Mouse (Mus musculus) T-cell, adult 2 months (primary cell): ENCODE results near the gene Osbpl10.

ENCODE experiments used
- DNase-seq: peaks from one replicate; pipeline ENCODE4 v3.0.0; 2022; ENCODE audit warnings: low spot score

Gene Osbpl10

GRCm38 (mm10) chr9:115075191-115075590 lies 96.8 kb downstream of the Osbpl10 start:
- DNase-seq, result no peak

- peak; percentile 15 for DNase-seq
Observed at GRCm38 (mm10) chr9:115088295-115088993, 110.1 kb downstream of the Osbpl10 start.

- no peak for DNase-seq
Observed at GRCm38 (mm10) chr9:115089644-115090043, 111.3 kb downstream of the Osbpl10 start.

GRCm38 (mm10) chr9:115096481-115096880 lies 118.1 kb downstream of the Osbpl10 start:
- no peak for DNase-seq

- no peak for DNase-seq
Observed at GRCm38 (mm10) chr9:115097340-115097739, 119.0 kb downstream of the Osbpl10 start.

GRCm38 (mm10) chr9:115100181-115100915 lies 122.0 kb downstream of the Osbpl10 start:
- no peak for DNase-seq

- no peak for DNase-seq
Observed at GRCm38 (mm10) chr9:115107430-115107829, 129.1 kb downstream of the Osbpl10 start.

- no peak for DNase-seq
Observed at GRCm38 (mm10) chr9:115110655-115111054, 132.3 kb downstream of the Osbpl10 start.

GRCm38 (mm10) chr9:115117314-115117713 lies 138.9 kb downstream of the Osbpl10 start:
- no peak for DNase-seq

- no peak for DNase-seq
Observed at GRCm38 (mm10) chr9:115120276-115120675, 141.9 kb downstream of the Osbpl10 start.

- no peak for DNase-seq
Observed at GRCm38 (mm10) chr9:115120678-115121224, 142.4 kb downstream of the Osbpl10 start.

- DNase-seq, result no peak
Observed at GRCm38 (mm10) chr9:115127342-115127741, 149.0 kb downstream of the Osbpl10 start.

GRCm38 (mm10) chr9:115133926-115134325 lies 155.6 kb downstream of the Osbpl10 start:
- DNase-seq, result no peak

GRCm38 (mm10) chr9:115134736-115135135 lies 156.4 kb downstream of the Osbpl10 start:
- no peak for DNase-seq

GRCm38 (mm10) chr9:115135352-115135751 lies 157.0 kb downstream of the Osbpl10 start:
- no peak for DNase-seq

GRCm38 (mm10) chr9:115137858-115138257 lies 159.5 kb downstream of the Osbpl10 start:
- DNase-seq, result no peak

GRCm38 (mm10) chr9:115139597-115140332 lies 161.4 kb downstream of the Osbpl10 start:
- DNase-seq, result no peak

- no peak for DNase-seq
Observed at GRCm38 (mm10) chr9:115147141-115147540, 168.8 kb downstream of the Osbpl10 start.

GRCm38 (mm10) chr9:115147586-115148355 lies 169.4 kb downstream of the Osbpl10 start:
- DNase-seq, result no peak

- DNase-seq, result no peak
Observed at GRCm38 (mm10) chr9:115149011-115149756, 170.8 kb downstream of the Osbpl10 start.

GRCm38 (mm10) chr9:115161591-115161990 lies 183.2 kb downstream of the Osbpl10 start:
- DNase-seq, result no peak
